Mouse (Mus musculus): ENCODE measurements around the gene 4933415F23Rik. TPM values are rescaled to one million over a fixed set of nuclear protein-coding genes. Genes with fewer than 3 reads are reported as not detected.
"Not testable (repeated sequence)": the region's sequence is repeated elsewhere in the genome, so short reads cannot be mapped to it uniquely, and the experiment has no call there.

Gene 4933415F23Rik
- not detected in 2 replicates for polyA plus RNA-seq (2016; fragmentation: Nextera tagmentation; extraction: Ambion mirVana)

DNA sequence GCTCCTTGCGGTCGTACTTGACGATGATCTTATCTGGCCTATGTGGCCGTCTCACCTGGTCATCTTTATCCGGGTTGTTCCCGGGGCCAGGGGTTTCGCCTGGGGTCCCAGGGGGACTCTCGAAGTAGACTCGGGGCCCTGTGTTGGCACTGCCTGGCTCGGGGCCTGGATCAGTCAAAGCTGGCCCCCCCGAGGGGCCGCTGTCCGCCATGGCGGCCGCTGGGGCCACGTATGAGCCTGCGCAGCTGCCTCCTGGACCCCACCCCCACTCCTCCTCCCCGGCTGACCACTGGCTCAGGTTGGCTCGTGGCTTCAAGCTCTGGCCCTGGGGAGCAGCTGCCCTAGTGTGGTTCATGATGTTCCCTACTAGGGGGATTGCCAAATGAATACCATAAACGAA is at the start of gene 4933415F23Rik:
Gene 4933415F23Rik (minus strand): TSS at position 233 of the 400 bp plus-strand sequence.
- Histone ChIP-seq H3K27ac (replicated peaks) (no peak within 1 kb of the TSS), H3K9me3 (replicated peaks) (no peaks in the 10 kb centered on the region; the same call in 1 of the 2 replicates), H3K4me1 (no peaks in the 10 kb centered on the region), H3K36me3 (no peaks in the 10 kb centered on the region), H3K27me3 (ENCODE audit: low read depth, poor library complexity, severe bottlenecking) (no peaks in the 10 kb centered on the region), H3K4me3 (no peak within 1 kb of the TSS)
- DNase-seq (ENCODE audit: low spot score), result no peak
- 93% methylated on average over 20 of the region's 20 CpGs for WGBS

DNA sequence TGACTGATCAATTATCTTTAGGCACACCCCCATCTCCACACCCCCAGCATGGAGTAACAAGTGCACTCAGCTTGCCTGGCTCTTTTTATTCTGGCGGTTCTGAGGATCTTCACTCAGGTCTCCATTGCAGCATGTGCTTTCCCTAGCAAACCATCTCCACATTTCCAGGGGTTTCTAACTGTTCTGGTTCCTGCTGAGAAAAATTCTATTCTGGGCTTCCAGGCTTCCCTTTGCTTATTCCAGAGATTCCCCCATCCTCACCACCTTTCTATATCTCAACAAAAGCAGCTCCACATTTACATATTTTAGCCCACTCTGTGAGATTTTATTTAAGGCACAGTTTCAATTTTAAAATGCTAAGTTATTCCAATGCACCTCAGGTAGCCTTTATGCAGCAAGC is 49.7 kb upstream of the 4933415F23Rik start:
- no peaks in the 10 kb centered on the region for H3K9me3 ChIP-seq (replicated peaks)
- no peak for DNase-seq (ENCODE audit: low spot score)
- H3K36me3 ChIP-seq, result no peaks in the 10 kb centered on the region
- no peaks in the 10 kb centered on the region for H3K4me1 ChIP-seq
- H3K4me3 ChIP-seq, result no peak overlapping the region
- 90% methylated on average over 1 of the region's 1 CpGs for WGBS
- no peak overlapping the region for H3K27ac ChIP-seq (replicated peaks)
- H3K27me3 ChIP-seq (ENCODE audit: low read depth, poor library complexity, severe bottlenecking), result no peaks in the 10 kb centered on the region

GRCm38 (mm10) chr1:23146198-23146873 is 44.3 kb upstream of the 4933415F23Rik start:
- Histone ChIP-seq H3K9me3 (replicated peaks) (no peaks in the 10 kb centered on the region), H3K27ac (replicated peaks) (no peak overlapping the region), H3K36me3 (no peaks in the 10 kb centered on the region), H3K4me3 (no peak overlapping the region), H3K4me1 (no peaks in the 10 kb centered on the region), H3K27me3 (ENCODE audit: low read depth, poor library complexity, severe bottlenecking) (no peaks in the 10 kb centered on the region)
- DNase-seq (ENCODE audit: low spot score), result no peak
- WGBS, result 80% methylated on average over 5 of the region's 5 CpGs

- 87% methylated on average over 10 of the region's 10 CpGs for WGBS
- H3K27ac ChIP-seq (replicated peaks), result no peak overlapping the region
- no peaks in the 10 kb centered on the region for H3K36me3 ChIP-seq
- H3K27me3 ChIP-seq (ENCODE audit: low read depth, poor library complexity, severe bottlenecking), result no peaks in the 10 kb centered on the region
- H3K4me1 ChIP-seq, result peaks cover 11% of the 10 kb centered on the region
- no peak for DNase-seq (ENCODE audit: low spot score)
- no peak overlapping the region for H3K4me3 ChIP-seq
- H3K9me3 ChIP-seq (replicated peaks), result no peaks in the 10 kb centered on the region
These were observed 39.2 kb upstream of the 4933415F23Rik start for GRCm38 (mm10) chr1:23141121-23141811.

- not testable (repeated sequence) for H3K9me3 ChIP-seq (replicated peaks); H3K27me3 ChIP-seq (ENCODE audit: low read depth, poor library complexity, severe bottlenecking); H3K4me3 ChIP-seq; H3K36me3 ChIP-seq; H3K27ac ChIP-seq (replicated peaks); DNase-seq (ENCODE audit: low spot score)
- H3K4me1 ChIP-seq, result peaks cover 11% of the 10 kb centered on the region
- 0% methylated on average over 1 of the region's 1 CpGs for WGBS
These were observed 38.5 kb upstream of the 4933415F23Rik start for GRCm38 (mm10) chr1:23140530-23140929.

DNA sequence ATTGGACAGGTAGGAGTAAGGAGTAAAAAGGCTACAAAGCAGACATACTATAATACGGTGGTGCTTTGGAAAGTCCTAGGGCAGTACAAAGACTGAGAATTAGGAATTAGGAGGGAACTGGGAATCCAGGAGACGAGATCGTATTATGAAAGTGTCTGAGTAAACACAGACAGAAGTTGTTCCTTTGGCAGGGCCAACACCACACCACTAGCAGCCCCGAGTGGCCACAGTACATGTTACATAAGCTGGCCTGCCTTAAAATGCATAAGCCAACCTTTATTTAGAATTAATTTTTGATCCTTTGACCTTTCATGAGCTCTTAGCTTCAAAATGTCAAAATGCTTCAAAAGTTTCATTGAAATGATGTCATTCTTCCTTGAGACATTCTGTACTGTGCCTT is 18.8 kb upstream of the 4933415F23Rik start:
- Histone ChIP-seq H3K9me3 (replicated peaks) (no peaks in the 10 kb centered on the region), H3K36me3 (no peaks in the 10 kb centered on the region), H3K4me3 (no peak overlapping the region), H3K4me1 (no peaks in the 10 kb centered on the region), H3K27ac (replicated peaks) (no peak overlapping the region), H3K27me3 (ENCODE audit: low read depth, poor library complexity, severe bottlenecking) (no peaks in the 10 kb centered on the region)
- 82% methylated on average over 4 of the region's 4 CpGs for WGBS
- no peak for DNase-seq (ENCODE audit: low spot score)

- H3K4me1 ChIP-seq, result no peaks in the 10 kb centered on the region
- H3K9me3 ChIP-seq (replicated peaks), result no peaks in the 10 kb centered on the region
- H3K27me3 ChIP-seq (ENCODE audit: low read depth, poor library complexity, severe bottlenecking), result no peaks in the 10 kb centered on the region
- H3K27ac ChIP-seq (replicated peaks), result no peak overlapping the region
- no peak for DNase-seq (ENCODE audit: low spot score)
- H3K4me3 ChIP-seq, result no peak overlapping the region
- WGBS, result 87% methylated on average over 4 of the region's 4 CpGs
- no peaks in the 10 kb centered on the region for H3K36me3 ChIP-seq
These were observed 17.4 kb upstream of the 4933415F23Rik start for GRCm38 (mm10) chr1:23119406-23119805.

DNA sequence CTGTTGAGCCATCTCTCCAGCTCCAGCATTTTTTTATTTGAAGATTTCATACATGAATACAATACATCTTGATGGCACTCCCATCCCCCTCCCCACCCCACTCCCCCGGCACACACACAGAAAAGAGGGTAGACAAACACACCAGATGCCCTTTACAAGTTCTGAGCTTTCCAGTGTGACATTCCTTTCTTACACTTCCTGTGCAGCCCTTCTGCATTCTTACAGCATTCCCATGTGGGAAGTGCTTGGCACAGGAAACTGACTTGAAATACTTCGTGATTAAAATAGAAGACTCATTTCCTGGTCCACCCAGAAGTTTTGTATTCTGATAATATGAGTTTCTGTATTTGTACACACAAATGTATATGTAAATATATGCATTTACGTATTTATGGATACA is 15.4 kb upstream of the 4933415F23Rik start:
- no peaks in the 10 kb centered on the region for H3K4me1 ChIP-seq
- H3K4me3 ChIP-seq, result no peak overlapping the region
- H3K9me3 ChIP-seq (replicated peaks), result no peaks in the 10 kb centered on the region
- no peaks in the 10 kb centered on the region for H3K36me3 ChIP-seq
- no peak overlapping the region for H3K27ac ChIP-seq (replicated peaks)
- no peak for DNase-seq (ENCODE audit: low spot score)
- H3K27me3 ChIP-seq (ENCODE audit: low read depth, poor library complexity, severe bottlenecking), result no peaks in the 10 kb centered on the region
- 83% methylated on average over 3 of the region's 3 CpGs for WGBS

DNA sequence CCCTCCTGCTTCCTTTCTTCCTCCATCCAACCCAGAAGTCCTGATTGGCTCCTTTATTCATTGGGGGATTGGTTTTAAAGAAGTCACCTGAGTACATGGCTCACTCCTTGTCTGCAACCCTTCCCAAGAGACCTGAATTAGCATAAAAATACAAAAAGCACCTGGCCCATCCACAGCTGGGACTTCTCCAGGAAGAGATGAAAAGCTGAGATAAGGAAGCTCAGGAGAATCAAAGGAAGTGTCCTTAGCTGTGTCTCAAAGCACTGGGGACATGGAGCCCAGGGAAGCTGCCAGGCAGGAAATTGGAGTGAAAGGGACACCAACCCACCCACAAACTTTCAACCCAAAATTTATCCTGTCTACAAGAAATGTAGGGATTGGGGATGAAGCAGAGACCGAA is 7.1 kb upstream of the 4933415F23Rik start:
- Histone ChIP-seq H3K9me3 (replicated peaks) (no peaks in the 10 kb centered on the region), H3K27me3 (ENCODE audit: low read depth, poor library complexity, severe bottlenecking) (no peaks in the 10 kb centered on the region), H3K4me1 (no peaks in the 10 kb centered on the region), H3K27ac (replicated peaks) (no peak overlapping the region), H3K36me3 (no peaks in the 10 kb centered on the region), H3K4me3 (no peak overlapping the region)
- 85% methylated on average over 1 of the region's 1 CpGs for WGBS
- DNase-seq (ENCODE audit: low spot score), result no peak

DNA sequence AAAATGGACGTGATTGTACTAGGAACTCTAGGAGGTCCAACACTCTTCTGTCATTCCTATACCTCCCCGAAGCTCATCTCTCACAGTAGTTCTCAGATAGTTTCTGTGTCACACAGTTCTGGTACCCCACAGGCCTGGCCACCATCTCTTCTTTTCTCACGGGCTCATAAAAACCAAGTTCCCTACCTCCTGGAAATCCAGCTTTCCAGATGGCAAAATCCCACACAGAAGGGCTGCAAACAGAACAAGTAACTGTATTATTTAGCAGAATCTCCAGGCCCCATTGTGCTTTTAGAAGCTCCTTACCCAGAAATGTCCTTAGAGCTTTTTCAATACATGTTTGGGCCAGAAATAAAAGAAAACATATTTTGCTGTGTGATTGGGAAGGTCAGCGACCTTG is 828 bp upstream of the 4933415F23Rik start:
- Histone ChIP-seq H3K9me3 (replicated peaks) (no peaks in the 10 kb centered on the region; the same call in 1 of the 2 replicates), H3K36me3 (no peaks in the 10 kb centered on the region), H3K27ac (replicated peaks) (no peak overlapping the region), H3K4me3 (no peak overlapping the region), H3K4me1 (no peaks in the 10 kb centered on the region), H3K27me3 (ENCODE audit: low read depth, poor library complexity, severe bottlenecking) (no peaks in the 10 kb centered on the region)
- 84% methylated on average over 4 of the region's 4 CpGs for WGBS
- DNase-seq (ENCODE audit: low spot score), result no peak

DNA sequence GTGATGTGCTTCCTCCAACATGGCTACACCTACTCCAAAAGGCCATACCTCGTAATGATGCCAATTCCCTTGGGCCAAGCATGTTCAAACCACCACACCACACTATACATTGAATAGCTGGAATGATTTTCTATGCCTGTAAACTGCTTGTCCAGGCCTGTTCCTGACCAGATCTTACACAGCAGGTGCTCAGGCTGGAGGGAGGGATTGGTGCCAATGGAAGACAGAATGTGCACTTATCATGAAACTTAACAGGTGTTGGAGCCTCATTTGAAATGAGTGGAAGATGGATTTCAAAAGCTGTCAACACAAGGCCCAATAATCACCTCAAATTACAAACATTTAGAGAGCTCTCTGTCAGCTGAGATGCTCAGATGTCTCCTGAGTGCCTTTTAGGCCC is 2.3 kb downstream of the 4933415F23Rik start:
- Histone ChIP-seq H3K9me3 (replicated peaks) (no peaks in the 10 kb centered on the region; the same call in 1 of the 2 replicates), H3K4me1 (no peaks in the 10 kb centered on the region), H3K27ac (replicated peaks) (no peak overlapping the region), H3K4me3 (no peak overlapping the region), H3K36me3 (no peaks in the 10 kb centered on the region), H3K27me3 (ENCODE audit: low read depth, poor library complexity, severe bottlenecking) (no peaks in the 10 kb centered on the region)
- DNase-seq (ENCODE audit: low spot score), result no peak
- 83% methylated on average over 1 of the region's 1 CpGs for WGBS

DNA sequence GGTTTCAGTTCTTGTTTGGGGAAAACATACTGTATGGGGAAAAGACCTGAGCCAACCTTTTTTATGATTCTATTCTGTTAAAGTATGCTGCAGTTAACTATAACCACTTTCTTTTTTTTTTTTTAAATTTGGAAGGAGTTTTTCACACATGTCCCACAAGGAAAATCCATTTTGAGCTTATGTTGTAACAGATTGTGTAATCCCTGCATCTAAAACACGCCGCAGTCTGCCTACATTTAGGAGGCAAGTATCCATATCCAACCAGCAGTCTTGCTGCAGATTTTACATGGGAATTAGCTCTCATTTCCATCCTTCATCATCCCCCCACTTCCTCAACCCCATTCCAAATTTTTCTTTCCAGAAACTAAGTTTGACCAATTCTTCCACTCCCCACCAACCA is 3.6 kb downstream of the 4933415F23Rik start:
- 94% methylated on average over 2 of the region's 2 CpGs for WGBS
- Histone ChIP-seq H3K4me3 (no peak overlapping the region), H3K36me3 (no peaks in the 10 kb centered on the region), H3K27ac (replicated peaks) (no peak overlapping the region), H3K4me1 (no peaks in the 10 kb centered on the region), H3K9me3 (replicated peaks) (no peaks in the 10 kb centered on the region; the same call in 1 of the 2 replicates), H3K27me3 (ENCODE audit: low read depth, poor library complexity, severe bottlenecking) (no peaks in the 10 kb centered on the region)
- DNase-seq (ENCODE audit: low spot score), result no peak

GRCm38 (mm10) chr1:23097996-23098395 is 4.1 kb downstream of the 4933415F23Rik start:
- WGBS, result 88% methylated on average over 4 of the region's 4 CpGs
- Histone ChIP-seq H3K27ac (replicated peaks) (no peak overlapping the region), H3K4me3 (no peak overlapping the region), H3K4me1 (no peaks in the 10 kb centered on the region), H3K27me3 (ENCODE audit: low read depth, poor library complexity, severe bottlenecking) (no peaks in the 10 kb centered on the region), H3K36me3 (no peaks in the 10 kb centered on the region), H3K9me3 (replicated peaks) (no peaks in the 10 kb centered on the region; the same call in 1 of the 2 replicates)
- no peak for DNase-seq (ENCODE audit: low spot score)
